Mouse (Mus musculus): ENCODE measurements around the gene Slc15a3.

- no peak for TF ChIP-seq POLR2A (IDR thresholded peaks at IDR 0.05; ENCODE audit: low read depth, low read length)
- TF ChIP-seq CTCF (conservative IDR thresholded peaks at IDR 0.05; ENCODE audit: insufficient read depth, insufficient read length, low read depth, low read length): no peak
These were observed 26.8 kb downstream of the Slc15a3 start for GRCm38 (mm10) chr19:10866351-10866750.

Data from kidney, adult 2 months (tissue).